In genomic region chr1:54830223-54830622, GRCm38 (mm10) we compare ENCODE assay signal across 8 mouse cellular contexts.
DNase-seq lines count a peak whose midpoint lies in the region; ATAC-seq lines count a peak whose summit lies in the region.

No protein-coding gene starts in this region.

- WGBS in heart, embryonic 11.5 days (ENCODE audit: insufficient replicate concordance), result 42% methylated on average over 6 of the region's 6 CpGs
- 69% methylated on average over 6 of the region's 6 CpGs for WGBS in hindbrain, embryonic 10.5 days

- no peak overlapping the region for H3K27ac ChIP-seq in heart, embryonic 11.5 days (ENCODE audit: low read depth, low read length)
- no peak overlapping the region for H3K27ac ChIP-seq in hindbrain, embryonic 10.5 days

- no peaks in the 10 kb centered on the region for H3K9me3 ChIP-seq in heart, embryonic 11.5 days (replicated peaks; ENCODE audit: control insufficient read depth, low read length)
- H3K9me3 ChIP-seq in hindbrain, embryonic 10.5 days, result no peaks in the 10 kb centered on the region

- no peak overlapping the region for H3K4me3 ChIP-seq in heart, embryonic 11.5 days (ENCODE audit: low read depth, low read length)
- H3K4me3 ChIP-seq in hindbrain, embryonic 10.5 days, result no peak overlapping the region

- no peak overlapping the region for H3K4me2 ChIP-seq in heart, embryonic 11.5 days

- peaks cover 24% of the 10 kb centered on the region for H3K4me1 ChIP-seq in heart, embryonic 11.5 days (ENCODE audit: control insufficient read depth, insufficient read depth, low read length)
- peaks cover 6% of the 10 kb centered on the region for H3K4me1 ChIP-seq in hindbrain, embryonic 10.5 days (replicated peaks)

- intact Hi-C loops in left cerebral cortex, postnatal 25 days (cut with DNase I), result loop anchor here (5.0 kb wide), 1 partner anchor 163 kb away; no protein-coding TSS in a partner anchor

- ATAC-seq in heart, embryonic 11.5 days (replicated peaks; ENCODE audit: insufficient number of reproducible peaks, low FRiP score, low TSS enrichment), result no peak

- H3K27me3 ChIP-seq in heart, embryonic 11.5 days (ENCODE audit: control insufficient read depth, insufficient read depth, low read length), result no peaks in the 10 kb centered on the region
- H3K27me3 ChIP-seq in hindbrain, embryonic 10.5 days (ENCODE audit: insufficient read depth, poor library complexity, severe bottlenecking), result no peaks in the 10 kb centered on the region

- H3K36me3 ChIP-seq in heart, embryonic 11.5 days (ENCODE audit: control insufficient read depth, insufficient read depth, low read length), result no peaks in the 10 kb centered on the region
- no peaks in the 10 kb centered on the region for H3K36me3 ChIP-seq in hindbrain, embryonic 10.5 days

- 0 out of 2 replicates have a peak overlapping the region, but pooled peaks have one; percentile 28 for H3K9ac ChIP-seq in heart, embryonic 11.5 days (ENCODE audit: low read depth, low read length)

- peak; percentile 6 for DNase-seq in right cerebral cortex, adult 18-20 months
- no peak for DNase-seq in right cerebral cortex, postnatal 36 days (ENCODE audit: low spot score in 2 of 2)
- peak; percentile 79 for DNase-seq in kidney, postnatal 36 days
- peak; percentile 56 for DNase-seq in testis, postnatal 14 days (ENCODE audit: low spot score)
- no peak for DNase-seq in right cerebral cortex, postnatal 10 days (ENCODE audit: low spot score in 2 of 2)
- no peak for DNase-seq in left cerebral cortex, postnatal 25 days (ENCODE audit: low spot score in 2 of 2)
- DNase-seq in hindbrain, embryonic 10.5 days (ENCODE audit: low spot score), result no peak

Comparison
In these comparisons a context has a peak if more than half of its experiments do, and no peak if none do; other contexts are left out.
1. DNase-seq: peak in right cerebral cortex, adult 18-20 months (single experiment), kidney, postnatal 36 days (2 of 2) and testis, postnatal 14 days (single experiment); none in right cerebral cortex, postnatal 36 days (0 of 2), right cerebral cortex, postnatal 10 days (0 of 2), left cerebral cortex, postnatal 25 days (0 of 2) and hindbrain, embryonic 10.5 days (single experiment).